Mouse (Mus musculus) ES-Bruce4 (cell line): ENCODE measurements around the gene Gstm7. TPM values are rescaled to one million over a fixed set of nuclear protein-coding genes. Genes with fewer than 3 reads are reported as not detected.
"Not testable (repeated sequence)": the region's sequence is repeated elsewhere in the genome, so short reads cannot be mapped to it uniquely, and the experiment has no call there.

Source experiments
- H3K27ac ChIP-seq: 2 replicates; pipeline ENCODE4 v1.5.1; 2012; ENCODE audit warnings: low read length, inconsistent platforms; ENCODE audit not compliant: insufficient read depth
- H3K27me3 ChIP-seq: 2 replicates; pipeline ENCODE4 v1.6.1; 2012; ENCODE audit warnings: mild to moderate bottlenecking, low read length, inconsistent platforms; ENCODE audit not compliant: control insufficient read depth, poor library complexity, insufficient read depth, severe bottlenecking
- H3K36me3 ChIP-seq: 2 replicates; pipeline ENCODE4 v1.6.1; 2012; ENCODE audit warnings: inconsistent platforms, mild to moderate bottlenecking, low read length, moderate library complexity; ENCODE audit not compliant: control insufficient read depth, poor library complexity, insufficient read depth, severe bottlenecking
- H3K4me1 ChIP-seq: one replicate; pipeline ENCODE4 v1.8.1; 2011; ENCODE audit warnings: low read length; ENCODE audit not compliant: control insufficient read depth, insufficient read depth
- H3K4me3 ChIP-seq: 2 replicates; pipeline ENCODE4 v1.5.1; 2011; ENCODE audit warnings: low read depth, mild to moderate bottlenecking, low read length
- H3K9ac ChIP-seq: 2 replicates; pipeline ENCODE4 v1.6.1; 2012; ENCODE audit warnings: low read depth, mild to moderate bottlenecking, inconsistent platforms; ENCODE audit not compliant: poor library complexity, severe bottlenecking
- H3K9me3 ChIP-seq: replicated peaks from 2 replicates; pipeline ENCODE4 v1.6.1; 2012; ENCODE audit warnings: mild to moderate bottlenecking, low read length, inconsistent platforms; ENCODE audit not compliant: control insufficient read depth, poor library complexity, insufficient read depth, severe bottlenecking
- CTCF ChIP-seq: IDR thresholded peaks from one replicate; pipeline ENCODE4 v1.8.1; 2011; ENCODE audit warnings: low read depth, low read length
- EP300 ChIP-seq: IDR thresholded peaks from 2 replicates; pipeline ENCODE4 v1.6.1; 2011; ENCODE audit warnings: low read depth, low read length; ENCODE audit not compliant: insufficient read depth
- POLR2A ChIP-seq: IDR thresholded peaks from one replicate; pipeline ENCODE4 v1.8.1; 2011; ENCODE audit warnings: low read length; ENCODE audit not compliant: insufficient read depth
- polyA plus RNA-seq: library from polyadenylated mRNA; stranded (reverse); fragments of >200 nt; gene quantifications from 2 replicates; pipeline ENCODE4 v1.2.4, GENCODE M21; 2011; ENCODE audit warnings: low read depth; ENCODE audit not compliant: missing spikeins, insufficient read depth, insufficient read length

The Gstm7 gene
- polyA plus RNA-seq, 1 experiment: 4.4 TPM

- Histone ChIP-seq H3K9me3 (no peaks in the 10 kb centered on the region), H3K4me3 (no peak overlapping the region), H3K27me3 (no peaks in the 10 kb centered on the region), H3K36me3 (no peaks in the 10 kb centered on the region), H3K9ac (no peak overlapping the region), H3K27ac (no peak overlapping the region), H3K4me1 (peaks cover 19% of the 10 kb centered on the region)
- TF ChIP-seq CTCF (no peak), EP300 (no peak), POLR2A (no peak)
Observed at GRCm38 (mm10) chr3:107966631-107967030, 35.0 kb upstream of the Gstm7 start.

- H3K27me3 ChIP-seq: no peaks in the 10 kb centered on the region
- peaks cover 19% of the 10 kb centered on the region for H3K4me1 ChIP-seq
- no peaks in the 10 kb centered on the region for H3K9me3 ChIP-seq
- TF ChIP-seq EP300: peak; percentile 94
- TF ChIP-seq POLR2A: no peak
- H3K9ac ChIP-seq: peak overlapping the region; percentile 1; the same call in 1 of the 2 replicates
- H3K27ac ChIP-seq: peak overlapping the region; percentile 83
- no peaks in the 10 kb centered on the region for H3K36me3 ChIP-seq
- no peak overlapping the region for H3K4me3 ChIP-seq
Observed at GRCm38 (mm10) chr3:107965592-107965991, 34.0 kb upstream of the Gstm7 start.

DNA sequence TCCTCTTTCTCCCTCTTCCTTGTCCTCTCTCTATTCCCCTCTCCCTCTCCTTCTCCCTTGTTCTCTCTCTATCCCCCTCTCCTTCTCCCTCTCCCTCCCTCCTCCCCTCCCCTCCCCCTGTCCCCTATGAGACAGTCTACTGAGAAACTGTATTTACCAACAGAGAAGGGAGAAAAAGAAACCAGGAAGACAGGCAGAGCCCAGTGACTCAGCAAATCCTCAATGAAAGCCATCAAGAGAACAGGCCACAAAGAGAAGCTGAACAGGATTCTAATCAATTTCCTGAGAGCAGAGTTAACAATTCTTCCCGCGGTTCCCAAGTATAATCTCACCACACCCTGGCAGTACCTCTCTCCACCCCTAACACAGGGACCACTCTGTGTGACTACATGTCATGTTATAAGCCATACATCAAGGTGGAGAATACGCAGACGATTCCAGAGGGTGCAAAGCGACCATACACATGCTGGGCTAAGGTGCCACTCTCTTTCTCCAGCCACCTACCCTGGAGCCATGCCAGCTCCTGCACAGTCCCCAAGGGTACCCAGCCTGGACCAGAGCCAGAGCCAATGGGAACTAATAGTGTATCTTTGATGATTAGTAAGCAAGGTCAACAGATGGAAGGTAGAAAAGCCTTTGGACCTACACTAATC, 33.2 kb upstream of the Gstm7 start:
- Histone ChIP-seq H3K27me3 (no peaks in the 10 kb centered on the region), H3K9ac (peak overlapping the region; percentile 1), H3K9me3 (no peaks in the 10 kb centered on the region), H3K4me3 (no peak overlapping the region), H3K36me3 (no peaks in the 10 kb centered on the region), H3K27ac (peak overlapping the region; percentile 79), H3K4me1 (peaks cover 19% of the 10 kb centered on the region)
- TF ChIP-seq CTCF (no peak), EP300 (0 out of 2 replicates have a peak, but pooled peaks have one; percentile 13)

- no peak for TF ChIP-seq POLR2A
- TF ChIP-seq CTCF: no peak
- no peak for TF ChIP-seq EP300
Observed at GRCm38 (mm10) chr3:107964026-107964425, 32.4 kb upstream of the Gstm7 start.

DNA sequence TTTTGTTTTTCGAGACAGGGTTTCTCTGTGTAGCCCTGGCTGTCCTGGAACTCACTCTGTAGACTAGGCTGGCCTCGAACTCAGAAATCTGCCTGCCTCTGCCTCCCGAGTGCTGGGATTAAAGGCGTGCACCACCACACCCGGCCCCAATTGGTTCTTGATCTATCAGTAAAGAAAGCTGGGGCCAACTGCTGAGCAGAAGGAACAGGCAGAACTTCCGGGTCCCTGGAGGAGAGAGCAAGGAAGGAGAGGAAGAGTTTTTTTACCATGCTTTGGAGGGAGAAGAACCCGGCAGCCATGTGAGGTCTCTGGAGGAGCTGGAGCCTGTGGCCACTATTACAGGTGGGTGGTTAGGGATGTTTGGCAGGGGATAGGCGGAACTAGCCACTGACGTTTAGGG, 23.6 kb upstream of the Gstm7 start:
- not testable (repeated sequence) for H3K27ac ChIP-seq, H3K4me1 ChIP-seq, H3K9me3 ChIP-seq, H3K36me3 ChIP-seq, H3K27me3 ChIP-seq
- peak overlapping the region; percentile 56 for H3K4me3 ChIP-seq
- H3K9ac ChIP-seq: peak overlapping the region; percentile 41

More at GRCm38 (mm10) chr3:107964026-107964425, 32.4 kb upstream of the Gstm7 start:
- Histone ChIP-seq H3K4me1 (peaks cover 19% of the 10 kb centered on the region), H3K27me3 (no peaks in the 10 kb centered on the region), H3K27ac (peak overlapping the region; percentile 79), H3K9ac (peak overlapping the region; percentile 1), H3K36me3 (no peaks in the 10 kb centered on the region), H3K9me3 (no peaks in the 10 kb centered on the region), H3K4me3 (no peak overlapping the region)

DNA sequence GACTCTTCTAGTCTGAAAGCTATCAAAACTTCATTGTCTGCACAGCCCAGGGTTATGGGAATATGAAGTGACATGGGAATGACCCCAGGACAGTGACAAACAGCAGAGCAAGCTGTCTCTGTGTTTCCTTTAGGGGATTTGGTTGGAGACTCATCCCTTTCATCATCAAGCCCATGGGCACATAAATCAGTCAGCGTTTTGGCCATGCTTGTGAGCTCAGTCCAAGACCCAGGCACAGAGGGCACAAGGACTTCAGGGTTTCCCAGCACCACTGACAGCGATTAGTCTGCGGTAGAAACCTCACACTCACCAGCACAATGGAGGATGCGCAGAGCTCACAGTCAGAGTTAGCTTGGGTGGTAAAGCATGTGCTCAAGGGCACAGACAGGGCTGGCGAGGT, 22.3 kb upstream of the Gstm7 start:
- H3K4me3 ChIP-seq: no peak overlapping the region
- no peaks in the 10 kb centered on the region for H3K9me3 ChIP-seq
- TF ChIP-seq CTCF (no peak), POLR2A (no peak), EP300 (no peak)
- no peaks in the 10 kb centered on the region for H3K27me3 ChIP-seq
- H3K27ac ChIP-seq: no peak overlapping the region
- no peaks in the 10 kb centered on the region for H3K36me3 ChIP-seq
- H3K9ac ChIP-seq: no peak overlapping the region
- H3K4me1 ChIP-seq: peaks cover 4% of the 10 kb centered on the region
